Mouse (Mus musculus): ENCODE measurements around the gene Rfx4.

The Rfx4 gene

GRCm38 (mm10) chr10:84867577-84867976 lies 111.7 kb downstream of the Rfx4 start:
- no peak for DNase-seq (ENCODE audit: low spot score in 2 of 2)

- DNase-seq (ENCODE audit: low spot score in 2 of 2), result no peak
These were observed 115.4 kb downstream of the Rfx4 start for GRCm38 (mm10) chr10:84871285-84871684.

- DNase-seq (ENCODE audit: low spot score in 2 of 2), result no peak
These were observed 116.1 kb downstream of the Rfx4 start for GRCm38 (mm10) chr10:84871921-84872320.

- no peak for DNase-seq (ENCODE audit: low spot score in 2 of 2)
These were observed 124.1 kb downstream of the Rfx4 start for GRCm38 (mm10) chr10:84879823-84880571.

DNA sequence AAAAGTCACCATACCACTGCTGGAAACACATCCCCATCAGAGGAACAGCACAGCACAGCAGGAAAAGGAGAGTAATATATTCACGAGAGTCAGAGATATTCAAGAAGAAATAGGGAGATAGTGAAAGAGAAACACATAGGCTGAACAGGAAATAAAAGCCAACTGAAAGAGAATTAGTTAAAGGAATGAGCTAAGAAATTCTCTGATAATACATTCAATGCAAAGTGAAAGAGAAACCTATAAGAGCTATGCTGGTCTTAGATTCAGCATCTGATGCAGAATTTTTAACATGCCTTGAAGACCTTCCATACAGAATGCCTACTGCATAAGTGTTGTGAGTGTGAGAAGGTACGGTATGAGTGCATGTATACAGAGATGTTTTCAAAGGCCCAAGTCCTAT lies 126.7 kb downstream of the Rfx4 start:
- no peak for DNase-seq (ENCODE audit: low spot score in 2 of 2)

DNA sequence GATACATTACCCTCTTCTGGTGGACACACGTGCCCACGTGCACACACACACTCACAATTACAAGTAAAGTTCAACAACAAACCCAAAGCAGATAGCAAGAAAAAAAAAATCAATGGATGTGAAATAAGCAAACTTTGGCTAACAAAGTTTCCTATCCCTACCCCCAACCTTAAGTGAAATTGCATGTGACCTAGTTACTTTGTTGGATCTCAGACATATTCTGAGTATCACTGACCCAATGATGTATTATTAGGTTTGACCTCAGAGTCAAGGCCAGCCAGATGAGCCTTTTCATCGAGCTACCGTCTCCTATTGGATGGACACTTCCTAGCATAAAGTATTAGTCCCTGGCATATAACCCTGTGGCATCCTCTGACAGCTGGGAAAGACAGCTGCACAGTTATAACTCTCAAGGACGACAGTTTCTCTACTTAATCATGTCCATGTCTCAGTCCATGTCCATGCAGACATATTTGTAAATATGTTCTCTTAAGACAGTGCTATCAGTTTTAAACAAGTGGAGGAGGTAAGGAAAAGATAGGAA lies 129.6 kb downstream of the Rfx4 start:
- DNase-seq (ENCODE audit: low spot score in 2 of 2), result no peak

GRCm38 (mm10) chr10:84886221-84886627 lies 130.4 kb downstream of the Rfx4 start:
- DNase-seq (ENCODE audit: low spot score in 2 of 2), result no peak

- no peak for DNase-seq (ENCODE audit: low spot score in 2 of 2)
These were observed 130.9 kb downstream of the Rfx4 start for GRCm38 (mm10) chr10:84886785-84887184.

DNA sequence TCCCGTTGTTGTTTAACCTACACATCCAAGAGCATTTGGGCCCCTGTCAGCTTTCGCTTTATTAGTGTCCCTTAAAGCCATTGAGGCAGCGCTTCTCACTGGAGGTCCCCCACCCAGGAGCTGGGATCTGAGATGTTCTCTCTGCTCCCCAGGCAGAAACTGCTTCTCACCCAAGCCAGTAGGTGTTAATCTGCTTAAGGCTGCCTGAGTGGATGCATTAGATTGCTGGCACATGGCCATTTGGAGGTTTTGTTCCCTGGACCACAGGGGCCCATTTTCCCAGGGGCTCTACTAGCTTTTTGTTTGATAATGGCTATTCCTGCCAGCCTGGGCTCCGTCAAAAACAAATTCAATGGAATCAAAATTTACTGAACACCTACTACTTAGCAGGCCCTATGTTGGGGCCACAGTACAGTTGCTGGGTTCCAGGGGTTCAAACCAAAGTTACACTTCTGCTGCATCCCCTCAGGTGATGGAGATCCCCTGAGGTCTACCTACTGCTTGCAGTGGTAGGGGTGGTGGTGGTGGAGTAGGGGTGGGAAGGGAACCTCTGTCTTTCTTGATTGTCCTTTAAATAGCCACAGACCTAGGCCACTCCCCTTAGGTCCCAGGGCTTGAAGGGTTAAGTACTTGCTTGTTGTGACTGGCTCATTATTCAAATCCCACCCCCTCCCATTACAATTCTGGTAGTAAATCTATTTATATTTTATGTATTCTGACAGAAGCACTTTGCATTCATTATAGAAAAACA lies 133.4 kb downstream of the Rfx4 start:
- no peak for DNase-seq (ENCODE audit: low spot score in 2 of 2)

DNA sequence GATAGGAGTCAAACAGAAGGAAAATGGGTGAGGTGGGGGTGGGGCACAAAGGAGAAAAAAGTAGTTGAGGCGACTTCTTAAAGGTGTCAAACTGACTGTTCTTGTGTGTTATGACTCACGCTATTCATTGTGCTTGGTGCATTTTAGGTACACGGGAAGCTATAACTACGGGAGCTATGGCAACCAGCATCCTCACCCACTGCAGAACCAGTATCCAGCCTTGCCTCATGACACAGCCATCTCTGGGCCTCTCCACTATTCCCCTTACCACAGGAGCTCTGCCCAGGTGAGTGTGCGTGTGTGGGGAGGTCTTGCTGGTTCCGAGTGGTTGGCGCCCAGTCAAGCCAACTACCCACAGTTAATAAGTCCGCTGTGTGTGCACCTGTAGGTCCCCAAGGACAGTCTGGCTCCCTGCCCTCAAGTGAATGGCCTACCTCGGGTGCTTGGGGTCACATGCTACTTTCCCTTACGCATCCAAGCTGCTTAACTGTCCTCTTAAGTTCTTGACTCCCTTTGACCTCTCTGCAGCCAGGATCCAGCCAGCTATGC lies 140.0 kb downstream of the Rfx4 start:
- no peak for DNase-seq (ENCODE audit: low spot score in 2 of 2)

- no peak for DNase-seq (ENCODE audit: low spot score in 2 of 2)
These were observed 141.4 kb downstream of the Rfx4 start for GRCm38 (mm10) chr10:84896941-84897930.

- no peak for DNase-seq (ENCODE audit: low spot score in 2 of 2)
These were observed 142.5 kb downstream of the Rfx4 start for GRCm38 (mm10) chr10:84898144-84898979.

- no peak for DNase-seq (ENCODE audit: low spot score in 2 of 2)
These were observed 145.8 kb downstream of the Rfx4 start for GRCm38 (mm10) chr10:84901676-84902075.

DNA sequence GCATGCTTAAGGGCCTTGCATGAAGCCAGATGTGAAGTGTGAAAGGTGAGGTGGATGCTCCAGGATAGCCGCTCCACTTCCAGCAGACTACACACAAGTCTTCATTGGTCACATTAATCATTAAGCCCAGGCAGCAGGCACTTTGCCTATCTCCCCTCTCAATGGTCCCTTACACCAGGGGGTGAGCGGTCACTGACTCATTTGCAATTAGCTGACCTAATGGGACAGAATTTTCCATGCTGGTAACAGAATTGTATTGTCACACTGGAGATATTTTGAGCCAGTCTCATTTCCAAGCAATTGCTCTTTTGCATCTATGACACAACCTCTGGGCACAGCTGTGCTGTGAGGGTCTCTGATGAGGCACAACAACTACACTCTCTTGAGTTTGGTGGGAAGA lies 146.4 kb downstream of the Rfx4 start:
- DNase-seq (ENCODE audit: low spot score in 2 of 2), result no peak

- no peak for DNase-seq (ENCODE audit: low spot score in 2 of 2)
These were observed 147.4 kb downstream of the Rfx4 start for GRCm38 (mm10) chr10:84903307-84903706.

DNA sequence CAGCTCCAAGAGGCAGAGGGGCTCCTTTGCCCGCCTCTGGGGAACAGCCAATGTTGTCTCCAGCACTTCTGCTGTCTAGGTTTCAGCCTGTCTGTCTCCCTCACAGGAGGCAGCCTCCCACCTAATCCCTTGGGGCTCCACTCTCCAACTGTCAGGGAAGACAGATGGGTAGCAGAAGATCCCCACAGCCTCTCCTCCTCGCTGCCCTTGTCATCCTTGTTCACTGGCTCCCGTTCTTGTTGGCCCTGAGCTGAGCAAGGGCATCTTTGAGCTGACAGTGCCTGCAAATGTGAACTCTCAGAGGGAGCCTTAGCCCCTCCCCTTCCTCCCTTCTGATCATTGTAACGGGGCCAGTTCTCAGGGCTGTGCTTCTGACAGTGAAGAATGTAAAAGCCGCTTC lies 147.9 kb downstream of the Rfx4 start:
- no peak for DNase-seq (ENCODE audit: low spot score in 2 of 2)

DNA sequence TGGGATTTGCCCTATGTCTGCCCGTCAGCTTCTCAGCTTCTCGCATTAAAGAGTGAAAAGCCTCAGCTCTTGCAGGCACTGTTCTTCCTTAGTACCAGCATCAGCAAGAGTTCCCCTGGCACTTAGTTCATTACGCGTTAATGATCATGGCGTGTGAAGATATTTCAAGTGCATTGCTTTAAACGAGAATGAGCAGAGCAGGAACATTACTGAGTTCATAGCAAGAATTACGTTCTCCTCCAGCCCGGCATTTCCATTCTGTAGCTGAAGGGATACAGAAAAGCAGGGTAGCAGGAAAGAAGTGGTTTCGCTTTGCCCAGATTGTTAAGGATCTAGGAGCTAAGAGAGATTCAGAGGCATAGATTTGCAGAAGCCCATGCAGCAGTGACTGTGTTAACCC lies 151.0 kb downstream of the Rfx4 start:
- DNase-seq (ENCODE audit: low spot score in 2 of 2), result no peak

GRCm38 (mm10) chr10:84908006-84908405 lies 152.1 kb downstream of the Rfx4 start:
- DNase-seq (ENCODE audit: low spot score in 2 of 2), result no peak

GRCm38 (mm10) chr10:84908471-84908870 lies 152.6 kb downstream of the Rfx4 start:
- DNase-seq (ENCODE audit: low spot score in 2 of 2), result no peak

- no peak for DNase-seq (ENCODE audit: low spot score in 2 of 2)
These were observed 153.3 kb downstream of the Rfx4 start for GRCm38 (mm10) chr10:84909021-84909801.
